Mouse (Mus musculus): ENCODE results near the gene Ccdc163.
"Not testable (repeated sequence)": the region's sequence is repeated elsewhere in the genome, so short reads cannot be mapped to it uniquely, and the experiment has no call there.

The Ccdc163 gene

GRCm38 (mm10) chr4:116708201-116708764 is at the start of gene Ccdc163, which contains the start of gene Mmachc:
Gene Ccdc163 (plus strand): TSS chr4:116708509.
Gene Mmachc (minus strand): TSS chr4:116708406.
- peak; percentile 97 to 98 for DNase-seq (ENCODE audit: low spot score in 2 of 2)

DNA sequence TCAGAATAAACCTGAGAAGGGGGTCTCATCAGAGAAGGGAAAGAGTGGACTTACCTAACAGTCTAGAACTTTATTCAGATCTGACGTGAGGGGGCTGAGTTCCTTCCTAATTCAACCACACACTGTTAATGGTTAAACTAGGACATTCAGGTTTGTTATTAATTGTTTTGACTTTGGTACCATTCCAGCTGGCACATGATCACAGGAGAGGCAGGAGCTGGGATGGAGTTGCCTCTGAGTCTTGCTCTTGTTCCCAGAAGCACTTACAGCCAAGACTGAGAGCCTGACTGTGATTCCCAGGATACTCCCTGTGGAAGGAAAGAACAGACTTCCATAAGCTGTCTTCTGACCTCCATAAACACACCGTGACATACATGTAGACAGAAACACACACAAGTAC is 48.8 kb upstream of the Ccdc163 start:
- no peak for DNase-seq (ENCODE audit: low spot score in 2 of 2)

- not testable (repeated sequence) for DNase-seq (ENCODE audit: low spot score in 2 of 2)
Observed at GRCm38 (mm10) chr4:116659916-116660315, 48.4 kb upstream of the Ccdc163 start.

- no peak for DNase-seq (ENCODE audit: low spot score in 2 of 2)
Observed at GRCm38 (mm10) chr4:116660829-116661228, 47.5 kb upstream of the Ccdc163 start.

DNA sequence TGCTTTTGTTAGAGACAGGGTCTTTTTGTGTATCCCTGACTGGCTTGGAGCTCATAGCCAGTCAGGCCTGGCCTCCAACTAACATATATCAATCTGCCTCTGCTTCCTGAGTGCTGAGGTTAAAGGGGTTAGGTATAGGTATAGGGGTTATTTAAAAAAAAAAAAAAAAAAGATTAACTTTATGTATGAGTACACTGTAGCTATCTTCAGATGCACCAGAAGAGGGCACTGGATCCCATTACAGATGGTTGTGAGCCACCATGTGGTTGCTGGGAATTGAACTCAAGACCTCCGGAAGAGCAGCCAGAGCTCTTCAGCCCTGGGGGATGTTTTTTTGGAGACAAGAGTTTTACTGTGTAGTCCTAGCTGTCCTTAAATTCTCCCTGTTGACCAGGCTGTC is 46.3 kb upstream of the Ccdc163 start:
- no peak for DNase-seq (ENCODE audit: low spot score in 2 of 2)

GRCm38 (mm10) chr4:116666625-116667024 is 41.7 kb upstream of the Ccdc163 start:
- DNase-seq (ENCODE audit: low spot score in 2 of 2), result no peak

- DNase-seq (ENCODE audit: low spot score in 2 of 2), result no peak
Observed at GRCm38 (mm10) chr4:116668145-116668544, 40.2 kb upstream of the Ccdc163 start.

- no peak for DNase-seq (ENCODE audit: low spot score in 2 of 2)
Observed at GRCm38 (mm10) chr4:116669291-116669690, 39.0 kb upstream of the Ccdc163 start.

DNA sequence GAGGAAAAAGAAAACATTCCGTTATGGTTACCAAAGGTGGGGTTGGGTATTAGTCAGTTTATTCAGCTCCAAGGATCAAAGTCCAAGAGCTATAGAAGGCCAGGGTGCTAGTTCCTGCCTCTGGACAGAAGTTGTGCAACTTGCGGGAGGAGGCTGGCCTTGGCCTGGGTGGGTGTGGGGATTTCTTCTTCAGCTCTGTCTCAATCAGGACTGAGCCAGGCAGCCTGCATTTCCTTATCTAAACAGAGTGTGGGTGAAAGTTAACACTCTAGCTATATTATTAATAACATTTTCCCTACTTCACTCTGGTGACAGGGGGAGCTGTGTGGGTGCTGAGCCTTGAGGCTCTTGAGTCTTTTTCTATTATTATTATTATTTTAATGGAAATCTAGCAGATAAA is 35.5 kb upstream of the Ccdc163 start:
- no peak for DNase-seq (ENCODE audit: low spot score in 2 of 2)

- not testable (repeated sequence) for DNase-seq (ENCODE audit: low spot score in 2 of 2)
Observed at GRCm38 (mm10) chr4:116674761-116675160, 33.5 kb upstream of the Ccdc163 start.

- no peak for DNase-seq (ENCODE audit: low spot score in 2 of 2)
Observed at GRCm38 (mm10) chr4:116676027-116676426, 32.3 kb upstream of the Ccdc163 start.

DNA sequence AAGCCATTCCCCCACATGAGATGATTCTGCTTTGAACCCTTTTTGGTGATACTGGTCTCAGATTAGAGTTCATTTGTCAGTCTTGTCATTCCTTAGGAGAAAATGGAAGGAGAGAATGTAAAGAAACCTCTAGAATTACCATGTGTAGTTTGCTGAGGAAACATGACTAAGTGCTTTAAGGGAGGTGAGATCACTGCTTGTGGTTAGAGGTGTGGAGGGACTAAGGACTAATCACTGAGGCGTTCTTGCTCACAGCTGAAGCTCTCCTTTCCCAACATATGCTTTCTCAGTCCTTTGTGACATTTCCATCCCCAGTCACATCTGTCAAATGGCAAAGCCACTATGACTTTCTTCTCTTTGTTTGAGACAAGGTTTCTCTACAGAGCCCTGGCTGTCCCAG is 30.5 kb upstream of the Ccdc163 start:
- no peak for DNase-seq (ENCODE audit: low spot score in 2 of 2)

- DNase-seq (ENCODE audit: low spot score in 2 of 2), result no peak
Observed at GRCm38 (mm10) chr4:116679141-116679540, 29.2 kb upstream of the Ccdc163 start.

GRCm38 (mm10) chr4:116680521-116680920 is 27.8 kb upstream of the Ccdc163 start:
- DNase-seq (ENCODE audit: low spot score in 2 of 2), result not testable (repeated sequence)

DNA sequence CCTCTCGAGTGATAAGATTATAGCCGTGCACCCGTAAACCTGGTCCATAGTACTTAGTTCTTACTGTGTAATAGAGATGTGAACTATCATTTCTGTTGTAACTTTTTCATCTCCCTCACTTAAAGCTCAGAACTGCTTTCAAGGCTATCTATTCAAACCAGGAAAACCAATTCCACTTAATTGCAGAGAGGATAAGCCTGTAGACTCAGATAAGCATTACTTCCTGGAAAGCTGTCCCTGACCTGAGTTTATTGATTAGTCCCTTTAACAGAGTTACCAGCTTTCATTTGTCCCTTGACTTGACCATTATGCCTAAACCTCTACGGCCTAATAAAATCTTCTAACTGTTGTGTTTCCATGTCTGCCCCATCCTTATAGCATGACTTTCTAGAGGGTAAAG is 24.4 kb upstream of the Ccdc163 start:
- DNase-seq (ENCODE audit: low spot score in 2 of 2), result no peak

DNA sequence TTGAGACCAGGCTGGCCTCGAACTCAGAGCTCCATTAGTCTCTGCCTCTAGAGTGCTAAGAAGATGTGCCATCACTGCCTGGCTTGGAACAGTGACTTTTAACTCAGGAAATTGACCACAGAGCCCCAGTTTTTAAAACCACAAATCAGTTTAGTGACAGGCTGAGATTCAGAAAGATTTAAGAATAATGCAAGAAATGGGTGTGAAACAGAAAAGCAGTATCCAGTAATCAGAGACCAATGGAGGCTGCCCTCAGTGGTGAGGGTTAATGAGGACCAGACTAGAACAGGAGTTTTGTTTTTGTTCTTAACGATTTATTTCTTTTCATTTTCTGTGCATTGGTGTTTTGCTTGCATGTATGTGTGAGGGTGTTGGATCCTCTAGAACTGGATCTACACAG is 23.6 kb upstream of the Ccdc163 start:
- DNase-seq (ENCODE audit: low spot score in 2 of 2), result no peak

DNA sequence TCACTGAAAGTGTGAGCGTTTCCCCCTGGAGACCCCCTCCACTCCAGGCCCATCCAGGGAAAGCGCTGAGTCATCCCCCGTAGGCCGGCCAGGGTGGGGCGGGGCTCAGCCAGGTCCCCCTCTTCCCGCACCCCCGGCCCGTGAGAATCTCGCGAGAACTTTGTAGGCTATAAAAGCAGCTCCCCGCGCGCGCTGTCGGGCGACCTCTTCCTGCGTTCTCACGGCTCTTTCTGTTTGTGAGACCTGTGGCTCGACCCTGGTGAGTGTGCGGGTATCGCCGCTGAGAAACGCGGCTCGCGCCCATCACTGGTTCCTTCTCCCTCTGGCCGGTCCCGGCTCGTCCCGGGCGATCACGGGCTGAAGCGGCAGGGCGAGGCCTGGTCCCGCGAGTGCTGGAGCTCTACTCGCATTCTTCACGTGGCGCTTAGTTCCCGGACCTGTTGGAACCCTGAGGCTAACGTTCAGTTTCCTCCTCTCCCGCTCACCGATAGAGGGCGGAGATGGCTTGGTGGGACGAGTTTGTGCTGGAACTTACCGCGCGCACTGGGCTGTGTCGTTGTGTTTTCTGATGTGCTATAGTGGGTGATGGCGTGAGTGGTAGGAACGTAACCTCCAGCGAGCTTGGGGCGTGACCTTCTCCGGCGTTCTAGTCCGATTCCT is 22.8 kb upstream of the Ccdc163 start, which contains the start of gene Prdx1:
Gene Prdx1 (plus strand): TSS at position 143 of the 660 bp plus-strand sequence.
- DNase-seq (ENCODE audit: low spot score in 2 of 2), result peak; percentile 76 to 92

GRCm38 (mm10) chr4:116687041-116687440 is 21.3 kb upstream of the Ccdc163 start:
- DNase-seq (ENCODE audit: low spot score in 2 of 2), result no peak

DNA sequence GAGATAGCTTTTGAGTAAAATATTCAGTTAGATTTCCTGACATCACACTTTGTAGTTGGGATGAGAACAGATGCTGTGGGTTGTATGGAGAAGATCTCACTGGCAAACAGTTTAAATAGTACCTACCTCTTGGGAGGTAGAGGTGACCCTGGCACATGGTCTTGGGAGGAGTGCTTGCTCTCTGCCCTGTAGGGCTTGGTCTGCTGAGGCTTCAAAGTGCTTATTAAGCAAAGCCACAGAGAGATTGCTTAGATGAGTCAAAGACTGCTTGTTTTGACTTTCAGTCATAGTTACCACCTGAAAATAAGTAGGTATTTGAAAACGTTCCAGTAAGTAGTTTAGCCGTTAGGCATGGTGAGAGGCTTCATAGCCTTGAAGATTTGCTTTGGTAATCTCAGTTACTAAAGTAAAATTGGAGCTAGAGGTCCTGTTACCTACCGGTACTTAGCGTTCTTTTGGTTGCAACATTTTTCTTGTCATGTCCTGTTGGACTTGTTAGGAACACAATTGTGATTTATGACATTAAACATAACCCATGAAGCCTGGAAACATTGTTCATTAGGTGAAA is 18.9 kb upstream of the Ccdc163 start:
- no peak for DNase-seq (ENCODE audit: low spot score in 2 of 2)

DNA sequence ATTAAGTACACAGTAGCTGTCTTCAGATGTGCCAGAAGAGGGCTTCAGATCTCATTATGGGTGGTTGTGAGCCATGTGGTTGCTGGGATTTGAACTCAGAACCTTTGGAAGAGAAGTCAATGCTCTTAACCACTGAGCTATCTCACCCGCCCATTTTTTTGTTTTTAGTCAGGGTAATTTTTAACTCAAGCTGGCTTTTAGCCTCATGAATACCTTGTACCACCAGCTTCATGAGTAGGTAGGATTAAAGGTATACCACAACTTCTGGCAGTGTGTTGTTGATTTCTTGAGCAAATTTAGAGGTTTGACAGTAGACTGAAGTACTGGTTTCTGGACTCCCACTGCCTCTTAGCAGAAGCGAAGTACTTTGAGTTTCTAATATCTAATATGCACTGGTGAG is 16.2 kb upstream of the Ccdc163 start:
- no peak for DNase-seq (ENCODE audit: low spot score in 2 of 2)

DNA sequence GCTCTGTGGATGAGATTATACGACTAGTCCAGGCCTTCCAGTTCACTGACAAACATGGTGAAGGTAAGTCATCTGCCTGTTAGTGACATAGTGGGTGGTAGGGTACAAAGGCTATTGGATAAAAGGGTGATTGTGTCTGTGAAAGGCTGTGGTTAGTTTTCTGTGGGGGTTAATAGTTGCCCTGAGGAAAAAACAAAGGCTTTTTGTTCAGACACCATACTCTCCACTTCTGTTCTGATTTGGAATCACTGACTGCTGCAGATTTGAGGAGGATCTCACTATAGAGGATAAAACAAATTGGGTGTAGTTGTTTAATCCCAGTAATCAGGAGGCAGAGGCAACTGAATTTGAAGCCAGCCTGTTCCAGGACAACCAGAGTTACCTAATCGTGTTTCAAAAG is 14.5 kb upstream of the Ccdc163 start:
- no peak for DNase-seq (ENCODE audit: low spot score in 2 of 2)

GRCm38 (mm10) chr4:116698693-116699342 is 9.5 kb upstream of the Ccdc163 start:
- DNase-seq (ENCODE audit: low spot score in 2 of 2), result no peak

DNA sequence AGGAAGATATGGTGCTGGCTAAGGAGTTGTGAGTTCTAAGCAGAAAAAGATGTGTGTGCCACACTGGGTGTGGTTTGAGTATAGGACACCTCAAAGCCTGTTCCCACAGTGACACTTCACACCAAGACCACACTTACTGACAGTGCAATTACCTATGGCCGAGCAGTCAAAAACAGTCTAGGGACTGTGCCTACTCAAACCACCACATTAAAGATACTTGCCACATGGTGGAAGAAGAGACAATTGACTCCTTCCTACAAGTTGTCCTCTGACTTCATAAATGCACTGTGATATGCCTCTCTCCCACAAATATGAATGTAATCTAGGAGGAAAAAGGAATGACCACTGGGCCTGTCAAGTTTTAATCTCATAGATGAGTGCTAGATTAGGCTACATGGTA is 7.3 kb upstream of the Ccdc163 start:
- no peak for DNase-seq (ENCODE audit: low spot score in 2 of 2)
